ENCODE assay signal across 10 mouse cellular contexts in genomic region chr15:11364795-11365194, GRCm38 (mm10). TPM values are rescaled to one million over a fixed set of nuclear protein-coding genes. Genes with fewer than 3 reads are reported as not detected.
DNase-seq lines count a peak whose midpoint lies in the region; ATAC-seq lines count a peak whose summit lies in the region.
"Had no signal": no experiment of that assay in that cellular context is flagged by ENCODE, and none has a peak within 500 bp of the region (broad histone marks: within the 10 kb centered on the region; RNA-seq: fewer than 3 reads in every experiment).

No protein-coding gene starts in this region.

- peak; percentile 19 for DNase-seq in heart, adult 11 months
- no peak for DNase-seq in heart, adult 8-10 months (ENCODE audit: low spot score)
- peak; percentile 28 for DNase-seq in retina, postnatal 1 day
- no peak for DNase-seq in retina, embryonic 14.5 days (ENCODE audit: low spot score)
- peak; percentile 25 for DNase-seq in left cerebral cortex, adult 11 months (ENCODE audit: low spot score)
- DNase-seq in telencephalon, adult 2 months (ENCODE audit: low read depth, low spot score), result peak; percentile 64
- no peak for DNase-seq in cerebellum, adult 18-20 months
- DNase-seq: cerebellum, postnatal 36 days had no signal

- ATAC-seq in granulocyte monocyte progenitor cell, adult 5-6 weeks (replicated peaks; ENCODE audit: poor library complexity, severe bottlenecking), result no peak
- ATAC-seq: inflammation-experienced regulatory T-cells, adult 6 months had no signal

RNA-seq across cellular contexts. Expression of gene Tars, which starts 34.7 kb away (rescaled TPM):
- 10 to 100 TPM; 21.6 to 24.7 (median 24.0) TPM for total RNA-seq in heart, adult 8-10 months (2022)
- total RNA-seq in granulocyte monocyte progenitor cell, adult 5-6 weeks (2014; fragmentation: Nextera tagmentation), result 33.8 and 44.6 TPM in 2 replicates
- 89.7 and 116 TPM in 2 replicates for total RNA-seq in granulocyte monocyte progenitor cell, adult 5-6 weeks (2017)

Comparison
In these comparisons a context has a peak if more than half of its experiments do, and no peak if none do; other contexts are left out.
1. DNase-seq: peak in heart, adult 11 months (single experiment), retina, postnatal 1 day (single experiment), left cerebral cortex, adult 11 months (single experiment) and telencephalon, adult 2 months (single experiment); none in heart, adult 8-10 months (single experiment), retina, embryonic 14.5 days (single experiment) and cerebellum, adult 18-20 months (0 of 2).